Mouse (Mus musculus) CH12.LX (cell line): ENCODE measurements around the gene Grk6.

Experiments used
- CTCF ChIP-seq, 2 experiments: IDR thresholded peaks in 1 of 2; conservative IDR thresholded peaks in 1 of 2; 2 replicates each; pipeline ENCODE4 v1.5.1; 2011 to 2012; ENCODE audit warnings: low read depth in 2 of 2, low read length in 2 of 2, improper control_type of control experiment in 1 of 2, inconsistent platforms in 1 of 2, mild to moderate bottlenecking in 1 of 2, moderate library complexity in 1 of 2
- ELF1 ChIP-seq: IDR thresholded peaks from 2 replicates; pipeline ENCODE4 v1.6.1; 2014; ENCODE audit warnings: low read depth, mild to moderate bottlenecking, inconsistent platforms, low read length, improper control_type of control experiment
- EP300 ChIP-seq: IDR thresholded peaks from 2 replicates; pipeline ENCODE4 v1.6.1; 2011; ENCODE audit warnings: low read length, improper control_type of control experiment
- MAZ ChIP-seq: IDR thresholded peaks from 2 replicates; pipeline ENCODE4 v1.6.1; 2012; ENCODE audit warnings: low read depth, mild to moderate bottlenecking, inconsistent platforms, low read length, improper control_type of control experiment, moderate library complexity
- NELFE ChIP-seq: IDR thresholded peaks from 2 replicates; pipeline ENCODE4 v1.6.1; 2011; ENCODE audit warnings: low read depth, low read length, improper control_type of control experiment
- RCOR1 ChIP-seq: conservative IDR thresholded peaks from 2 replicates; pipeline ENCODE4 v1.6.1; 2012; ENCODE audit warnings: low read depth, mild to moderate bottlenecking, inconsistent platforms, low read length, improper control_type of control experiment
- SIN3A ChIP-seq: IDR thresholded peaks from 2 replicates; pipeline ENCODE4 v1.6.1; 2012; ENCODE audit warnings: low read length, improper control_type of control experiment, inconsistent platforms
- TCF12 ChIP-seq: IDR thresholded peaks from 2 replicates; pipeline ENCODE4 v1.6.1; 2014; ENCODE audit warnings: low read depth, mild to moderate bottlenecking, inconsistent platforms, low read length, improper control_type of control experiment
- USF2 ChIP-seq: conservative IDR thresholded peaks from 2 replicates; pipeline ENCODE4 v1.6.1; 2011; ENCODE audit warnings: low read depth, low read length, improper control_type of control experiment
- ZC3H11A ChIP-seq: IDR thresholded peaks from 2 replicates; pipeline ENCODE4 v1.6.1; 2012; ENCODE audit warnings: low read depth, mild to moderate bottlenecking, inconsistent platforms, low read length, improper control_type of control experiment
- ZMIZ1 ChIP-seq: IDR thresholded peaks from 2 replicates; pipeline ENCODE4 v1.6.1; 2012; ENCODE audit warnings: low read depth, mild to moderate bottlenecking, inconsistent platforms, low read length, improper control_type of control experiment

- TF ChIP-seq CTCF (conservative IDR thresholded peaks at IDR 0.05 in 1 of 2, IDR thresholded peaks at IDR 0.05 in 1 of 2; ENCODE audit: low read depth in 2 of 2, low read length in 2 of 2), result peak in 1 of 2 experiments; percentile 72; a peak in 2 of 4 replicates
- no peak for TF ChIP-seq ZMIZ1
- no peak for TF ChIP-seq MAZ
- TF ChIP-seq RCOR1, result no peak
- no peak for TF ChIP-seq SIN3A
- TF ChIP-seq EP300, result no peak
- TF ChIP-seq NELFE, result no peak
- no peak for TF ChIP-seq ELF1
- no peak for TF ChIP-seq TCF12
- TF ChIP-seq USF2, result no peak
- TF ChIP-seq ZC3H11A, result no peak
Measured at GRCm38 (mm10) chr13:55468851-55469560, 24.1 kb downstream of the Grk6 start.
